Mouse (Mus musculus): ENCODE measurements around the gene Espn. TPM values are rescaled to one million over a fixed set of nuclear protein-coding genes. Genes with fewer than 3 reads are reported as not detected.
A peak's percentile ranks its signal among the peaks of the same experiment; 100 is the strongest.

Espn gene
- total RNA-seq, 2 experiments from 2014 or later, result 1.2 to 1.3 TPM

GRCm38 (mm10) chr4:152096927-152097326 lies 55.2 kb downstream of the Espn start:
- DNase-seq, result no peak

GRCm38 (mm10) chr4:152095937-152096910 lies 55.9 kb downstream of the Espn start:
- DNase-seq, result peak; percentile 91

- no peak for DNase-seq
Measured at GRCm38 (mm10) chr4:152094233-152094632, 57.9 kb downstream of the Espn start.

GRCm38 (mm10) chr4:152092751-152093293 lies 59.3 kb downstream of the Espn start:
- DNase-seq, result no peak

GRCm38 (mm10) chr4:152090191-152090590 lies 62.0 kb downstream of the Espn start:
- DNase-seq, result no peak

GRCm38 (mm10) chr4:152088556-152089120 lies 63.5 kb downstream of the Espn start:
- DNase-seq, result no peak

GRCm38 (mm10) chr4:152088133-152088532 lies 64.0 kb downstream of the Espn start:
- peak; percentile 46 for DNase-seq

GRCm38 (mm10) chr4:152087211-152088081 lies 64.7 kb downstream of the Espn start:
- no peak for DNase-seq

GRCm38 (mm10) chr4:152086505-152087210 lies 65.5 kb downstream of the Espn start:
- peak; percentile 73 for DNase-seq

- DNase-seq, result no peak
Measured at GRCm38 (mm10) chr4:152084616-152085015, 67.6 kb downstream of the Espn start.

GRCm38 (mm10) chr4:152083611-152084220 lies 68.5 kb downstream of the Espn start:
- DNase-seq, result peak; percentile 43

- DNase-seq, result no peak
Measured at GRCm38 (mm10) chr4:152079931-152080330, 72.2 kb downstream of the Espn start.

- DNase-seq, result no peak
Measured at GRCm38 (mm10) chr4:152079261-152079660, 72.9 kb downstream of the Espn start.

GRCm38 (mm10) chr4:152078105-152078530 lies 74.1 kb downstream of the Espn start:
- DNase-seq, result no peak

- DNase-seq, result no peak
Measured at GRCm38 (mm10) chr4:152077191-152077590, 75.0 kb downstream of the Espn start.

- no peak for DNase-seq
Measured at GRCm38 (mm10) chr4:152074548-152074947, 77.6 kb downstream of the Espn start.

GRCm38 (mm10) chr4:152073715-152074114 lies 78.5 kb downstream of the Espn start:
- no peak for DNase-seq

- DNase-seq, result no peak
Measured at GRCm38 (mm10) chr4:152072655-152073054, 79.5 kb downstream of the Espn start.

- peak; percentile 80 for DNase-seq
Measured at GRCm38 (mm10) chr4:152072121-152072601, 80.0 kb downstream of the Espn start, which contains the start of gene Plekhg5. TSS of gene Plekhg5 (plus strand) at chr4:152072498.

GRCm38 (mm10) chr4:152070494-152071396 lies 81.4 kb downstream of the Espn start:
- peak; percentile 39 for DNase-seq
